Mouse (Mus musculus): ENCODE measurements around the gene Pfkp. TPM values are rescaled to one million over a fixed set of nuclear protein-coding genes. Genes with fewer than 3 reads are reported as not detected.

Gene Pfkp
- total RNA-seq, 2 experiments from 2014 or later = 4.6 to 7.9 TPM

DNA sequence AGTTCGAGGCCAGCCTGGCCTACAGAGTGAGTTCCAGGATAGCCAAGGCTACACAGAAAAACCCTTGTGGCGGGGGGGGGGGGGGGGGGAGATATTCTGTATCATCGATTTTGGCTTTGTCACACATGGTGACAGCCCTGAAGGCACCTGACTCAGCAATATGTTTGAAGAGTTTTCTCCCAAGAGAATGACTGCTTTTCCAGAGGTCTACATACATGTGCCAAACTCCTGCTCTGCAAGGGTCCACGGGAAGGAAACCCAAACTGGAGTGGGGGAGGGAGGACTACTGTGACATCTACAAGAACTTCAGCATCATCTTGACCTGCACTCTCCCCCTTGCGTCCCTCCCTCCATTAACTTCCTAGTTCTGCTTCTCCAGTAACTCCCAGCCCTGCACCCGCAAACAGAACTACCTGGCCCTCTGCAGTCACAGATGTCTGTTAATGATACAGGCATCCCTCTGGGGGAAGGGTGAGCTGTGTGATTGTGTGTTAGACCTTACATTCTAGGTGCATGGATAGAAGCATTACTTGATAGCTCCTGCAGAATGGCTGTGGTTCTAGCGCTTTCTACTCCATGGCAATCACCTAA is 10.9 kb downstream of the Pfkp start:
- no peak for DNase-seq (ENCODE audit: low spot score)

DNA sequence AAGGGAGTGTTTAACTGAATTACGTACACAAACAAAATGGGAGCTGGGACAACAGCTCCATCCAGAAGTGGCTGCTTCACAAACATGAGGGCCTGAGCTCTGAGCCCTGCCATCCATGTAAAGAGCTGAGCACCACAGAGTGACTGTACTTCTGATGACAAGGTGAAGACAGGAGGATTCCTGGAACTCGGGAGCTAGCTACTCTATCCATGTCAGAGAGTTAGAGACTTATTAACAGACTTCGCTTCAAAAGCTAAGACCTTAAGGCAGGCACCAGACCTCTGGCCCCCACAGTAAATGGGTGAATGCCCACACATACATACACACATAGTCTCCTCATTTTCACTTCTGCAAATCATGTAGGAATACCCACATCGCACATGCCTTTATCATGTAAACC is 11.6 kb downstream of the Pfkp start:
- no peak for DNase-seq (ENCODE audit: low spot score)

- DNase-seq (ENCODE audit: low spot score) = peak; percentile 22
Measured at GRCm38 (mm10) chr13:6636520-6636919, 12.1 kb downstream of the Pfkp start.

- peak; percentile 22 for DNase-seq (ENCODE audit: low spot score)
Measured at GRCm38 (mm10) chr13:6635138-6636076, 13.2 kb downstream of the Pfkp start.

DNA sequence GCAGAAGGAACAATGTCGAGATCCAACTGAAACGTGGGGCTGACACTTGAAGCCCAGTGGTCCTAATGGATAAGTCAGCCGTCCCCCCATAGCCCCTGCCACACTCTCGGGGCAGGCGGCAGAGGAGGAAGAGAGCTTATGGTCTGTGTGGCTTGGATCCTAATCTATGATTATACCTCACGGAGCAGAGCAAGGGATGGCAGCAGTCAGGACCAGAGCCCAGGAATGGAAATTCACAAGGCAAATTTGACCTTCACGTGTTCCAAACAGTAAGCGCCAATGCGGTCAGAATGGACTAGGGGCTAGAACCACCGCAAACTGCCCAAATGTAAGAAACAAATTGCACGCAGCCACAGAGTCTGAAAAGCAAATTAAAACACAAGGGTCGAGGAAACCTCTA is 14.5 kb downstream of the Pfkp start:
- DNase-seq (ENCODE audit: low spot score) = no peak

- DNase-seq (ENCODE audit: low spot score) = peak; percentile 19
Measured at GRCm38 (mm10) chr13:6633524-6633923, 15.1 kb downstream of the Pfkp start.

GRCm38 (mm10) chr13:6632935-6633334 is 15.6 kb downstream of the Pfkp start:
- no peak for DNase-seq (ENCODE audit: low spot score)

GRCm38 (mm10) chr13:6632513-6632912 is 16.1 kb downstream of the Pfkp start:
- DNase-seq (ENCODE audit: low spot score) = no peak

GRCm38 (mm10) chr13:6631772-6632510 is 16.6 kb downstream of the Pfkp start:
- no peak for DNase-seq (ENCODE audit: low spot score)

GRCm38 (mm10) chr13:6630660-6631059 is 17.9 kb downstream of the Pfkp start:
- no peak for DNase-seq (ENCODE audit: low spot score)

- no peak for DNase-seq (ENCODE audit: low spot score)
Measured at GRCm38 (mm10) chr13:6629927-6630326, 18.6 kb downstream of the Pfkp start.

GRCm38 (mm10) chr13:6628998-6629764 is 19.4 kb downstream of the Pfkp start:
- DNase-seq (ENCODE audit: low spot score) = no peak

GRCm38 (mm10) chr13:6628261-6628660 is 20.3 kb downstream of the Pfkp start:
- DNase-seq (ENCODE audit: low spot score) = no peak

- no peak for DNase-seq (ENCODE audit: low spot score)
Measured at GRCm38 (mm10) chr13:6627352-6627751, 21.2 kb downstream of the Pfkp start.

- no peak for DNase-seq (ENCODE audit: low spot score)
Measured at GRCm38 (mm10) chr13:6626508-6627114, 22.0 kb downstream of the Pfkp start.

DNA sequence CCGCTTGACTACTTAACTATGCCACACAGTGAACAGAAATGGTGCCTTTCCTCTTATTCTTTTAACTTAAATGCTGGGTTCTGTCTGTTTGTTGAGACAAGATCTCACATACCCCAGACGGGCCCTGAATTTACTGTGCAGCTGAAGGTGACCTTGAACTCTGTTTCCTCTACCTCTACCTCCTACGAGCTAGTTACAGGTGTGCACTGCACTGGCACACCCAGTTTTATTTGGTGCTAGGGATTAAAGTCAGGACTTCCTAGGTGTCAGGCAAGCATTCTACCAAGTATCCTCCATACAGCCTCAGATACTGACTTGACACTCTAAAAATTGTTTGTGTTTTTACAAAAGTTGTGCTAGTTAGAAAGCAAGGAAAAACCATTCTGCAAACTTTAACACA is 22.6 kb downstream of the Pfkp start:
- DNase-seq (ENCODE audit: low spot score) = no peak

DNA sequence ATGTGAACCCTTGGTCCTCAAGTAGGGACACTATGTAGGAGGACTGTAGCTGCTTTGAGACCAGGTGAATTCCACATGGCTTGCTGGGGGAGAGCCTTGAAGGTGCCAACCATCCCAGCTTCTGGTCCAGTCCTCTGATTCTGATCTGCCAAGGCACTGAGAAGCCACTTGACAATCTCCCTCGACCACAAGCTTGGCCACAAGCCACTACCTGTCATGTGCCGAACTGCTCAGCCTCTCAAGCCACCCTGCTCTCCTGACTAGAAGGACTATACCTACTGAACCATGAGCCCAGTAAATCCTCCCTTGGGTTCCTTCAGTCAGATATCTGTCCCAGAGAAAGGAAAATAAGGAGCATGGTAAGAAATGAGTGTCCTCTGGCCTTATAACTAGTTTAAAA is 24.0 kb downstream of the Pfkp start:
- DNase-seq (ENCODE audit: low spot score) = no peak

GRCm38 (mm10) chr13:6624121-6624520 is 24.5 kb downstream of the Pfkp start:
- DNase-seq (ENCODE audit: low spot score) = no peak

- DNase-seq (ENCODE audit: low spot score) = no peak
Measured at GRCm38 (mm10) chr13:6621831-6622230, 26.7 kb downstream of the Pfkp start.

DNA sequence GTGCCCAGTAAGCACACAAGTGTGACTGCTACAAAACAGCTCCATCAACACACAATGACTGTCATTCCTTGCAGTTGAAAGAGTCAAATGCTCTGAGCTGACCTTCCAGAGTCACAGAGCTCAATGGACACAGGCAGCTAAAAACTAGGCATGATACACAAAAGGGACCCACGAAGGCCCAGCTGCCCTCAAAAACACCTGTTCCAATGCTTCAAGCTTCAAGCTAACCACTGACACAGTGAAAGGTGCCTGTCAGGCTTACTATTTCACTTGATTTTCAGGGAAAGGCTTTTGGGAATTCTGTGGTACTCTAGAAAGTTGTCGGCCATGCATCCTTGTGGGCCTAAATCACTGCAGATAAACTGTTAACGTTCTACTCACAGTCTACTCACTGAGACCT is 28.3 kb downstream of the Pfkp start:
- DNase-seq (ENCODE audit: low spot score) = no peak

- DNase-seq (ENCODE audit: low spot score) = no peak
Measured at GRCm38 (mm10) chr13:6618711-6619110, 29.9 kb downstream of the Pfkp start.
